Mouse (Mus musculus): ENCODE measurements around the gene 2310030G06Rik.

2310030G06Rik gene

DNA sequence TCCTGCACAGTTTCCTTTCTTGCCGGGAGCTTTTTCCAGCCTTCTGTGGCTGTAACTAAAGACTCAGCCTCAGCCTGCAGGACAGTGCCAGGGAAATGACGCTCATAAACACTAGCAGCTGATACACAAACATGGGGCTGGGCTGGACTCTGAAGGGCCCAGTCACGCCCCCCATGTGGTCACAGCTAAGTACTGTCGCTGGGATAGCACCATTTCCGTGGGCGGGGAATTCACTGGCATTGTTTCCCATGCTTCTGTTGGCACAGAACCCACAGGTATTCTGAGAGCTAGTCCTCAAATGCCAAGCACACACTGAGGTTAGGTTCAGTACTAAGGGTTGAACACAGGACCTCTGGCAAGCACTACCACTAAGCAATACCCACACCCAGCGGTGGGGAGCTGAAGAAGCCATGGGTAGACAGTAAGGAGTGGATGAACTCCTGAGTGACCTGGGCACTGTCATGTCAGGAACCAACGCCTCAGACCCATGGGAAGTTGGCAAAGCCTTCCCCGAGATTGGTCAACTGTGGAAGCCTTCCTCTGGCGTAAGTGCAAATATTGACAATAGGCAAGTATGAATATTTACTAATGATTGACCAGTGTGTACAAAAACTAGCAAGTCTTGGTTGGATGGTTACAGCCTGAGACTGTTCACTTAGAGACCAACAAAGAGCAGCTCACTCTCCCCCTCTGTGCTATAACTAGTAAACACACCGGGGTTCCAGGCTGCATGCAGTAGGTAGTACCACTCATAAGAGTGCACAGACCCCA, 45.2 kb downstream of the 2310030G06Rik start:
- in situ Hi-C loops (cut with MseI, MboI), result no loop called here

DNA sequence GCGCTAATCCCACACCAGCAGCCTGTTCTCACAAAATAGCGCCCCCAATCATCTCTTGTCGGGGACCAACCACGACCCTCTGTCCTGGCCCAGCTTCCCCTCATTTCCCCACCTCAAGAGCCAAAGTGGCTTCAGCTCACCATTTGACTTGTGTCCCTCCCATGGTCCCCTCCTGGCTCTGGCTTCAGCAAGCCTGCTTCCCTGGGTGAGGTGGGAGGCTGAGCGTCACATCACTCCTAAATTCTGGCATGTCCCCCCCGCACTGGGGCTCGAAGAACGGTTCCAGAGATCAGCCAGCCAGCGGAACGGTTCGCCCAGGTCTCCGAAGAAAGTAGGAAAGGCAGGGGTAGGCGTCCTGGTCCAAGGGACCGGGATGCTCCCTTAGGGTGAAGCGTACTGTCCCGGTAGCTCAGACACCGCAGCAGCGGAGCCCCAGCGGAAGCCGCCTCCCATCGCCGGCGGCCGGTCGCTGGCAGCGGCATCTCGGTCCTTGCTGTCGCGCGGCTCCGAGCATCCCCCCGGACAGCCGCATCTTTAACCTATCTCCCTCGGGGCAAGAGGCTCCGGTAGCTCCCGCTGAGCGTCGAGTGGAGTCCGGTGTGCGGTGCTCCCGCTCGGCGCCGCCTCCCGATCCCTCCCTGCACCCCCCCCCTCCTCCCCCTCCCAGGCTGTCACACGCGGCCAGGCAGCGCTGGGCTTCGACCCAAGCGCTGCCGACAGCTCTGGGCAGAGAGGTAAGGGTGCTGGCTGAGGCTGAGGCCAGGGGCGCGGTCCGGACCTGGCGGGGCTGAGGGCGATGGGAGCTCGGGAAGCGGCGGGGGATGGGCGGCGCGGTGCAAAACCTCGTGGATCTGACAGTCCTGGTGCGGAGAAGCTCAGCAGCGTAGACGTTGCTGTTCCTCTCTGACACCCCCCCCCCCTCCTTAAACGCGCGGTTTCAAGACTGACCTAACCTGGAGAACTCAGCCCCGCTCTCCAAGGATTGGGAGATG, 47.6 kb downstream of the 2310030G06Rik start:
- in situ Hi-C loops (cut with MseI, MboI), result no loop called here

DNA sequence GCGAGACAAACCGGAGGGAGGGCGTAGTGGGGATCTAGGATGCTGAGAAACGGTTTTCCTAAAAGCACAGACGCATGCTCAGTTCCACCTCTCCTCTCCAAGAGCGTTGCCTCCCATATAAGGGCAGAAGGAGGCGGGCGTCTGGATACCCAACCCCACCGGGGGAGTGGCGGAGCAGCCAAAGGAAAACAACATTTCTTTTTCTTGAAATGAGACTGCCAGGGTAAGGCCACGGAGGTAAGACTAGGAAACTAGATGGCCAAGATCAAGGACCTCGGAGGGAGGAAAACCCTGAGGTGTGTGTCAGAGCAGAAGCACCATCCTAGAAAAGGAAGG, 48.7 kb downstream of the 2310030G06Rik start:
- in situ Hi-C loops (cut with MseI, MboI), result no loop called here

DNA sequence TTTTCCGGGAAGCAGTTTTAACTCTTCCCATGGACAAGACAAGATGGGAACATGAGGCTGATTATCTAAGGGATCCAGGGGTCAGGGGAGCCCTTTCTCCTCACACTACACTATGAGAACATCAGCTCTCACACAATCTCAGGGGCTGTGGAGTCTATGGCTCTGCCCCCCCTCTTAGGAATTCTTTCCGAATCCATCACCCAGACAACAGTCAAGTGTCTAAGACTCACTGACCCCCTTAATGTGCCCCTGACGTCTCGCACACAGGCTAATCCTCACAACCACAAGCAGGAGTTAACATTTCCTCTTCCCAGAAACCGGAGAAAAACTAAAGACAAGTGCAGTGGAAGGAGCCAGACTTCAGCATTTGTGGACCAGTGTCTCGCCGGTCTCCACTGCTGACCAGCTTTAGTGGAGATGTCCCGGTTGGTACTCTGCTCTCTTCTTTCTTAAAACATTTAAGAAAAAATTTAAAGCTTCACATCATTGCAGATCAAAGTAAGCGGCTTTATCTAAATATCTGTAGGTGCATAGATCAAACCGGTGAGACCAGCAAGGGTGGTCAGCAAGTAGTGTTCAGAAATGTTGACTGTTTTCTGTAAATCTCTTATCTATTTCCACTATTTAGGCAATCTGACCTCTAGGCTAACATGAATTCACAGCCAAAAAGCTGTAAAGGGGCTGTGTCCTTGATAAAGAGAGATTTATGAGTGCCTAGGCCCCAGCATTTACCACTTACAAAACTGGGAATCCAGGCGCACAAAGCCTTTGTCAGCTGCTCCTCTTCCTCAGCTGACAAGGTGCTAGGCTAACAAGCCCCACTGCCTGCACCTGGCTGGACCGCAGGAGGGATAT, 49.3 kb downstream of the 2310030G06Rik start:
- in situ Hi-C loops (cut with MseI, MboI), result no loop called here

DNA sequence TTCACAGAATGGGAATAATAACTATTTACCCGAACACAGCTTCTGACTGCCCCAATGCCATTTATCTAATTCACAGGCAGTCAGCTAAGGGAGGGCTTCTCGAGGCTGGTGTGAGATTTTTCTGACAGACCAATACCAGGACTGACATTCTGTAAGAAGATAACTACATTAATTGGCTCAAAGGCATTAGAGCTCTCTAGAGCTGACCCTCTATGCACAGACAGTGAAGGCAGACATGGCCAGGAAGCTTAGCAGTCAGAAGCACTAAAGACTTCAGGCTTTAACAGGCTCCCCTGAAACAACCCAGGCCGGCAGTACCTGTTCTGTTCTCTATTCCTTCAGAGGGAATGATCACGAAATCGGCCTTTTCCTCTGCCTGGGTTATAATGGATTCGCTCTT, 51.2 kb downstream of the 2310030G06Rik start:
- in situ Hi-C loops (cut with MseI, MboI), result no loop called here

DNA sequence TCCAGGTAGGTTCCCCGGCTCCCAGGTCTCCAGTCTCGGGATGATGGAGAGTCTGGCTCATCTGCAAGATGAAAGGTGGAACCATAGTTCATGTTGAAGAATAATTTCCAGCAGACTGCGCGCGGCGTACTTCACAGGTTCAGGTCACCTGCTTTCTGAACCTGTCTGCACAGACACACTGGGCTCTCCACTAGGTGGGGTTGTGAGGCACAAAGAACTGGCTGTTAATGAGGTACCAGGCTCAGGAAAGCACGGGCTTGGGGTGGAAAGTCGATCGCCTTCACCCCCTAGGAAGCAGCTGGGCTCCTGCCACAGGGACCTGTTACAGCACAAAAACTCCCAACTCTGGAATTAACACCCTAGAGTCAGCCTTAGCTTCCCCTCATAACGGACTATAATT, 52.7 kb downstream of the 2310030G06Rik start:
- in situ Hi-C loops (cut with MseI, MboI), result no loop called here

DNA sequence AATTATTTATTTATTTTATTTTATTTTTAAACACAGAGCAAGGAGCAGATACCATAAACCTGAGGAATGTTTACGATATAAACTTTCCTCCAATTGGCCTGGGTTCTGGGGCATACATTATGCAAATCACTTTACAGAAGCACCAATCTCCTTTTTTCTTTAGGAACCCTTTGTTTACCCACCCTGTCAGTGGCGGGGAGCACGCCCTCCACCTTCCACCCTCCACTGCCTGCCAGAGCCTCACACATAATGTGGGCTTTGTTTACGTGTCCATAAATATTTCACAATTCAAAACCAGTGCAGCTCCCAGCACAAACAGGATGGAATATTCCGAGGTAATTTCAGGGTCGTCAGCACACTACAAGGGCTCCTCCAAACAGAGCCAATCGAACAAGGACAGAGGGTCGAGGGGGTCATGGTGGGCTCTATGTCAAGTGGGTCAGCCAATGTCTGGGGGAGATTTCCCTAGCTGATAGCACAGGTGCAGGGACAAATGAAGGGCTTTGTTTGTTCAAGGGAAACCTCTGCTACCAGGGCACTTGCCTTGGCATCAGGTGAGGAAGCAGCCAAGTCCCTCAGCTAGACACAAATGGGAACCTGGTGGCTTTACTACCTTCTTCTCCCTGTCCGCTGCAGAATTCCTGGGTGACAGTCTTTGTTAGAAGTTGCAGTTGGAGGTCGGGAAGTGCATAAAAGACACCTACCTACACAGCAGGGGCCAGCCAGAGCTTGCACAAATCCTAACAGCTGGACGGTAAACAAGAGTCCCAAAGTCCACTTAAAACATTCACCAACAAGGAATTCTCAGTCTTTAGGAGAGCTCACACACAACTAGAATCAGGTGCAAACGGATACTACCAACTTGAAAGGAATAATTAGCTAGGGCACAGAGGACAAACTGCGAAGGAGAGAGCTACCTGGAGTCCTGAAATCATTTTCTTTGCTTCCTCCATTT, 53.4 kb downstream of the 2310030G06Rik start:
- in situ Hi-C loops (cut with MseI, MboI), result no loop called here

Data from mouse trophoblast stem cell (cell line).